In genomic region chr9:116919441-116920019, GRCm38 (mm10) we compare ENCODE assay signal across 10 mouse cellular contexts.
DNase-seq lines count a peak whose midpoint lies in the region; ATAC-seq lines count a peak whose summit lies in the region.
"Had no signal": no experiment of that assay in that cellular context is flagged by ENCODE, and none has a peak within 500 bp of the region (broad histone marks: within the 10 kb centered on the region; RNA-seq: fewer than 3 reads in every experiment).

No protein-coding gene starts in this region.

- H3K27me3 ChIP-seq in hindbrain, embryonic 12.5 days: peaks cover 71% of the 10 kb centered on the region
- H3K27me3 ChIP-seq in neural tube, embryonic 13.5 days: peaks cover 79% of the 10 kb centered on the region
- H3K27me3 ChIP-seq: Patski had no signal

- ATAC-seq in hindbrain, embryonic 12.5 days (ENCODE audit: low FRiP score): peak; percentile 91
- peak; percentile 79 for ATAC-seq in neural tube, embryonic 13.5 days (ENCODE audit: low read depth)
- ATAC-seq in CD4-positive, CD25-positive, alpha-beta regulatory T cell, adult 4 months: no peak
- ATAC-seq: Patski had no signal

- H3K27ac ChIP-seq in hindbrain, embryonic 12.5 days: no peak overlapping the region
- no peak overlapping the region for H3K27ac ChIP-seq in neural tube, embryonic 13.5 days (replicated peaks)

- H3K4me1 ChIP-seq in hindbrain, embryonic 12.5 days: peaks cover 10% of the 10 kb centered on the region
- H3K4me1 ChIP-seq in neural tube, embryonic 13.5 days (replicated peaks): peaks cover 15% of the 10 kb centered on the region

- H3K9me3 ChIP-seq in hindbrain, embryonic 12.5 days (replicated peaks): no peaks in the 10 kb centered on the region
- no peaks in the 10 kb centered on the region for H3K9me3 ChIP-seq in neural tube, embryonic 13.5 days

- no peak overlapping the region for H3K9ac ChIP-seq in hindbrain, embryonic 12.5 days
- H3K9ac ChIP-seq in neural tube, embryonic 13.5 days: no peak overlapping the region

- no peaks in the 10 kb centered on the region for H3K36me3 ChIP-seq in hindbrain, embryonic 12.5 days
- H3K36me3 ChIP-seq in neural tube, embryonic 13.5 days: no peaks in the 10 kb centered on the region

- peak; percentile 34 to 59 for DNase-seq in cerebellum, postnatal 10 days
- DNase-seq in cerebellum, adult 9-10 months: no peak
- DNase-seq in embryo, embryonic 11 days: peak; percentile 64
- DNase-seq in spleen, postnatal 4 days (ENCODE audit: low spot score in 2 of 2): no peak
- no peak for DNase-seq in thymus, postnatal 0 days (ENCODE audit: low spot score)
- DNase-seq: kidney, adult 18-20 months had no signal

- WGBS in hindbrain, embryonic 12.5 days: 17% methylated on average over 12 of the region's 12 CpGs
- 16% methylated on average over 12 of the region's 12 CpGs for WGBS in neural tube, embryonic 13.5 days

- H3K4me3 ChIP-seq in hindbrain, embryonic 12.5 days: no peak overlapping the region
- H3K4me3 ChIP-seq in neural tube, embryonic 13.5 days: no peak overlapping the region

- H3K4me2 ChIP-seq in hindbrain, embryonic 12.5 days (replicated peaks): no peak overlapping the region
- no peak overlapping the region for H3K4me2 ChIP-seq in neural tube, embryonic 13.5 days

Comparison
In these comparisons a context has a peak if more than half of its experiments do, and no peak if none do; other contexts are left out.
1. DNase-seq: peak in cerebellum, postnatal 10 days (2 of 2) and embryo, embryonic 11 days (single experiment); none in cerebellum, adult 9-10 months (single experiment), spleen, postnatal 4 days (0 of 2) and thymus, postnatal 0 days (single experiment).